Mouse (Mus musculus) retina, postnatal 1 day (tissue): Measurements from ENCODE around the gene Nms.

Source experiments
- DNase-seq: peaks from one replicate; pipeline ENCODE4 v3.0.0-alpha.2; 2012

Gene Nms

DNA sequence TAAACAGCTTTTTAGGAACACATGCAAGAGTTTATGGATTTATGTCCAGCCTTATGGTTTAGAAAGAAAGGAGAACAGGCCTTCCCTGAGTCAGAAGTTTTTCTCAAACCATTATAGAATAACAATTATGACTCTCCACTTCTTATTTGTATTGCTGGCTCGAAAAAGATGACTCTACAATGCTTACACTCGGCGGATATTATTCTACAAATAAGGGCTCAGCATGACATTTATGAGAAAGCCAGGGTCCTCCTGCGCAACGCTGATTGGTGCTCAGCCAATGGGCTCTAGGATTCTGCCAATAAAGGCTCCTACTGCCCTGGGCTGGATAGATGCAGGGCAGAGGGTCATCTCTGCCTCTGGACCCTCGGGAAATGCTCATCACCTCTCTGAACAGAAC, at the start of gene Nms:
Gene Nms, plus strand, starts transcription at position 301 of the 400 bp plus-strand sequence.
- DNase-seq: no peak

DNA sequence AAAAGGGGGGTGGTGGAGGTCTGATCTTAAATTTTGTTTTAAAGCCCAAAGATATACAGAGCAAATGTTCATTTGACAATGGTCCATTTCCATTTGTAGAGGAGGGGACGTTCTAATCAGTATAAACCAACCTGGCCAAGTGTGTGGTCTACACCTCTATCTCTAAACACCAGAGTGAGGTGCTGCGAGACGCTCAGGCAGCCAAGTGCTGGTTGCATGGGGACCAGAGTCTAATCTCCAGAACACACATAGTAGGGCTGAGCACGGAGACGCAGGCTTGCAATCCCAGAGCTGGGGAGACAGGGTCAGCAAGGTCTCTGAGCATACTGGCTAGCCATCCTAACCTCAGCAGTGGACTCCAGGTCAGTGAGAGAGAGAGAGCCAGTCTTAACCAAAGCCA, 47.5 kb upstream of the Nms start:
- DNase-seq: no peak

DNA sequence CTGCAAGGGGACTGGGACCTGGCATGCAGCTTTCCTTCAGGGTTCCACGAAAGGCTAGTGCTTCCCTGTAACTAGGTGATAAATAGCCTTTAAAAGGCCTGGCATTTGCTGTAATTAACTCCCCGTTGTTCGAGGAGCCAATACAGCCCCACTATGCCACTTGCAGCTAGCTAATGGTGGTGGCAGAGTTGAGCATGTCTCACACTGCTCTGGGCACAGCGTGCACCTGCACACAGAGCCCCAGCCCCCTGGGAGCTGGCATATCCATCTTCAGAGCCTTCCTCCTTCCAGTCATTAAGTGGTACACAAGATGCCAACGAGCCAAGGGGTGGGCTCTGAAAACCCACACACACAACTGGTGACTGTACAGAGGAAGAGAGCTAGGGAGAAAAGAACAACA, 45.9 kb upstream of the Nms start:
- no peak for DNase-seq

- peak; percentile 92 for DNase-seq
Observed at GRCm38 (mm10) chr1:38897431-38898248, 41.3 kb upstream of the Nms start, which contains the start of gene Chst10. Chst10 (minus strand) TSS chr1:38898161.

GRCm38 (mm10) chr1:38902571-38902970, 36.4 kb upstream of the Nms start:
- DNase-seq: no peak

GRCm38 (mm10) chr1:38903985-38904384, 35.0 kb upstream of the Nms start:
- DNase-seq: no peak

GRCm38 (mm10) chr1:38928996-38929395, 10.0 kb upstream of the Nms start:
- DNase-seq: no peak

DNA sequence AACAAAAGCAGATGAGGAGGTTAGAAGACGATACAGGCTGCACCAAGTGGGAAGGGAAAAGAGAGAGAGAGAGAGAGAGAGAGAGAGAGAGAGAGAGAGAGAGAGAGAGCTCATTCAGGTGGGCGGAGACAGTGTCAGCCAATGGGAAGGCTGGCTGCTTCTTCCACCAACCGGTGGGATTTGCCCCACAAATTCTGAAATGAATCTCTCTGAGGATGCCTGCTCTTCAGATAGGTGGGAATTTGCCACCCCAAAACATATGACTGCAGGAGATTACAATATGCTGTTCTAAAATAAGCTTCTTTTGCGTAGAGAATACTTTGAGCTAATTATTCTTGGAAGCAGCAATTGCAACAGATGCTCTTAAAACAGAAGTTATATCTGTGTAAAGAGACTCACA, 9.5 kb upstream of the Nms start:
- DNase-seq: peak; percentile 17

GRCm38 (mm10) chr1:38930767-38931166, 8.2 kb upstream of the Nms start:
- no peak for DNase-seq

- DNase-seq: peak; percentile 64
Observed at GRCm38 (mm10) chr1:38934668-38935067, 4.3 kb upstream of the Nms start.

GRCm38 (mm10) chr1:38936780-38937179, 2.2 kb upstream of the Nms start:
- peak; percentile 82 for DNase-seq

DNA sequence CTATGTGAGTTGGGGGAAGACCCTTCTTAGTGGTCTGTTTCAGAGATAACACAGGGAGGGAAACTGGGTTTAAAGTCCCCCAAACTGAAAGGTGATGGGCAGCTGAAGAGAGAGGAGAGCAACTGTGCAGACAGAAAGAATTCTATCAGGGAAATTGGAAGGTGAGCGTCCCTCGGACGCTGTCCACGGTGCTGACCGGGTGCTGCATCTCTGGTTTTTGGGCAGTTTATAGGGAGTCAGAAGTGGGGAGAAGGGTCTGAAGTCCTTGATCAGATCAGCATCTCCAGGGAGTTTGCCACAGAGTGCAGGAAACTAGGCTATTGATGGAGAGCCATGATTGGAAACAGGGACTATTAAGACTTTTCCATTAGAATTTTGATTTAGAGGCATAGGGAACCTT, 659 bp downstream of the Nms start:
- DNase-seq: peak; percentile 42

- no peak for DNase-seq
Observed at GRCm38 (mm10) chr1:38956457-38956856, 17.5 kb downstream of the Nms start.

- DNase-seq: no peak
Observed at GRCm38 (mm10) chr1:38969116-38969515, 30.2 kb downstream of the Nms start.

DNA sequence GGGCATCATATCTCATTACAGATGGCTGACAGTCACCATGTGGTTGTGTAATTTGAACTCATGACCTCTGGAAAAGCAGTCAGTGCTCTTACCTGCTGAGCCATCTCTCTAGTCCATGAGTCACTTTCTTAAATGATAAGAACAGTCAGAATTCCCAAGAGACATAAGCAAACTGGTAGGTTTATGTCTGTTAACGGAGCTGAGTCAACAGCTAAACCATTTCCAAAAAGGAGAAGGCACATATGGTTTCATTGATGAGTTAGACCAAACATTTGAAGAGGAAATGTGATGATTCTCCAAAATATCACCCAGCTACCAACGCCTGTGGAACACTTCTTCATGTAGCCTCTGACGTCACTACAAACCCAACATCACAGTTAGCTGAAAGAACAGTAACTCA, 32.8 kb downstream of the Nms start:
- no peak for DNase-seq

DNA sequence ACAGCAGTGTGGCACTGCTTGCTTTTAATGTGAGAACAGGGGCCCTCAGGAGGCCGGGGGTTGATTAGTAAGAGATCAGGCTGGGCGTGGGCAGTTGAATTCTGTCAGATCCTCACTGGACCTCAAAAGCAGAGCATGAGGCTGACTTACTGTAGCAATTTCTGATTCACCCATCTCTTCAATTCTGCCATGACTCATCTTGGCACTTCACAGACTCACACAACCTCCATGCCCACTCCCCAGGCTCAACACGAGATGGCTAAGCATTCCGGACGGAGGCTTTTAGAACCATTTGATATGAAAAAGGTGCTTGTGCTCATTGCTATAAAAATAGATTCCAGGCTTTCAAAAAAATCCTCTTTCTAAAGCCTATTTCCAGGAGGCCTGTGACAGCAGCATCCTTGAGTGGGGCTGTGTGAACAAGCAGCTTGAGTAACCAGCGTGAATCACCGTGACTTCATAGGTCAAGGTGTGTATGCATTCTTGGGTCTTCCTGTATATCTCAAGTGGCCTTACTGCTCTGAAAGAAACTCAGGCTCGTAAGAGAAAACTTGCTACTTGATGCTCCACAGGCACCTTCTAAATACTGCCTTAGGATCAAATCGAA, 34.1 kb downstream of the Nms start:
- no peak for DNase-seq

DNA sequence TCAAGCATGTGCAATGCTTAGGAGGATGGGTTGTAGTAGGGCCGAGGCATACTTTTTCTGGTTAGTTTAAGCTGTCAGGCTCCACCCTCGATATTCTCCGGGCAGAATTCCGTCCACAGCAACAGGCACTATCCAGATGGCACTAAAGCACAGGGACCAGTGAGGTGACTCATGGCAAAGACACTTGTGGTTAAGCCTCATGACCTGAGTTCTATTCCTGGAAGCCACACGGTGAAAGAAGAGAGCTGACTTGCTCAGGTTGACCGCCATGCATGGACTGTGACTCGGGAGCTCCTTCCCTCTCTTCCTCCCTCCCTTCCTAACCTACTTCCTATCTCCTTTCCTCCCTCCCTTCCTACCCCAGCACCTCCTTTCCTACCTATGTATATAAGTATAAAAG, 41.0 kb downstream of the Nms start:
- DNase-seq: no peak

GRCm38 (mm10) chr1:38983870-38984269, 44.9 kb downstream of the Nms start:
- DNase-seq: no peak

DNA sequence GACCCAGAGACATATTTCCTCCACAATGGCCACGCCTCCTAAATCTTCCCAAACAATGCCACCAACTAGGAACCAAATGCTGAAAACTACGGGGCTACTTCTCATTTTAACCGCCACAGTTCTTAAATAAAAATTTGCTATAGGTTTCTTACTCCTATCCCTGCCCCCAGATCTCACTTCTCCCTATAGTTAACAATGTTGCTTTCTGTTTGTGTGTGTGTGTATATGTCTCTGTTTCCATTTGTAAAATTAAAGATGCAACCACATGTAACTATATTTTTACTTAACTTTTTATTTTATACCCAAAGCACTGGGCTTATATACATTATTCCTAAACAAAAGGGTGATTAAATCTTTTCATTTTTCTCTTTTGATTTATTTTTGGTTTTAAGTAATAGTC, 46.4 kb downstream of the Nms start, which contains the start of gene Pdcl3:
Gene Pdcl3, plus strand, starts transcription at position 301 of the 400 bp plus-strand sequence.
- DNase-seq: no peak

DNA sequence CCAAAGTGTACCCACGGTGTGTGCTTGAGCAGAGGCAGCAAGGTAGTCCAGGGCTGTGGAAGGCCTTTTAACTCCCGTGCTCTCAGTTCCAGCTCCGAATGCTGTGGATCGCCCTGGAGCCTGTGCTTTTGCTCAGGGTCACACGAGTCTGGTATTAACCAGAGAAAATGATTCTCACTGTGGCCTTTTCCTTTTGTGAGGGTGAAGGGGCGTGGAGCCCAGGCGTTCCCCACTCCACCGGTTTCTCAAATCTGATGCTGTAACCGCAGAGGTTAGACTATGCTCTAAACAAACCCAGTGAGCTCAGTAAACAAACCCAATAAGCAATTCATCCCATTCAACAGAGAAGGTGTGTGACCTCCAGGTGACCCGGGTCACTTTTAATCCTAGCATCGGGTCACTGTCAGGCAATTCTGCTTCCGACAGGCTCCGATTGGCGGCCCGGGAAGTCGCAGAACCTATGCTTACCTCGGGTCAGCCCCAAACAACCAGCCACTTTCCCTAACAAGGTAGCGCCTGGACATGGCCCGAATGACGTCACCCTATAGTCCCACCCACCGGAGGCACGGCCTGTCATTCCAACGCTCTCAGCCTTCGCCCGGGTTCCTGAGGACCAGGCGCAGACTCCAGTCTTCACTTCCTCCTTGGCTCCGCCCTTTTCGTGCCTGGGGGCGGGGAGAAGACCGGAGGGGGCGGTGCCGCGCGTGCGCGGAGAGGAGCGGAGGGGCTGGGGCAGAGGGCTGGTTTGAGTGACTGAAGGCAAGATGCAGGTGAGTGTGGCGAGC, 48.3 kb downstream of the Nms start:
- DNase-seq: peak; percentile 97

DNA sequence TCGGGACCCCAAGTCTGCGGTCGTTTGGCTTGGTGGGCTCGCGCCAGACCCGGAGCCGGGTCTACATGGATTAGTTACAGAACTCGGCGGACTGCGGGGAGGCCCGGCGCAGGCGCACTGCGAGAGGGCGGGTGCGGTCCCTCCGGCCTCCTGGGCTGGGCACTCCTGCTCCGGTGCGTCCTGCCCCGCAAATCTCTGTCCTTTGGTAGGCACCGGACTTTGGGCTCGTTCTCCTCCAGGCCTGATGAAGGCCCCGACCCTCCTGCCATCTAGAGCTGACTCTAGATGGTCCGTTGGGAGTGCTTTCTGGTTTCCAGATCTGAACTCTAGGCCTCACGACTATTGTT, 48.9 kb downstream of the Nms start:
- DNase-seq: no peak

- DNase-seq: no peak
Observed at GRCm38 (mm10) chr1:38988357-38988756, 49.4 kb downstream of the Nms start.

GRCm38 (mm10) chr1:38992365-38992764, 53.4 kb downstream of the Nms start:
- no peak for DNase-seq
